Mouse (Mus musculus): ENCODE data around the gene Lilra5.
"Not testable (repeated sequence)": the region's sequence is repeated elsewhere in the genome, so short reads cannot be mapped to it uniquely, and the experiment has no call there.

The Lilra5 gene

DNA sequence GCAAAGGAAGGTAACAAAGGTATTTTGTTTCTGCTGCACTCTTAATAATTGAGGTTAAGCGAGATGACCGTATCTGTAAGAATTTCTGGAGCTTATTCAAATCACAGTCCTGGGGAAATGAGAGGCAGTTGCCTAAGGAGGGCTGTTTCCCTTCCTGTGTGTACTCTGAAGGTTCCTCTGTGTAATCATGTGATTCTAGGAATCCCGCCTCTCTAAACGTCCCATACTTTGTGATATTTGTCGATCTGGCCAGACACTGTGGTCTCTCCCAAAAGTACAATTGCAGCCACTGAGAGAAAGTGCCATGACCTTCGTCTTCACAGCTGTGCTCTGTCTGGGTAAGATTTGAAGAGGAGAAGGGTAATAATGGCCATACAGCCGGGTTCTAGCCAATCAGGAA is at the start of gene Lilra5:
Gene Lilra5 (plus strand): TSS at position 301 of the 400 bp plus-strand sequence.
- in situ Hi-C loops (cut with MboI, MseI) = loop anchor here (10.0 kb wide), 1 partner anchor 727 kb away; the partner anchor contains the start of gene Sbk2

DNA sequence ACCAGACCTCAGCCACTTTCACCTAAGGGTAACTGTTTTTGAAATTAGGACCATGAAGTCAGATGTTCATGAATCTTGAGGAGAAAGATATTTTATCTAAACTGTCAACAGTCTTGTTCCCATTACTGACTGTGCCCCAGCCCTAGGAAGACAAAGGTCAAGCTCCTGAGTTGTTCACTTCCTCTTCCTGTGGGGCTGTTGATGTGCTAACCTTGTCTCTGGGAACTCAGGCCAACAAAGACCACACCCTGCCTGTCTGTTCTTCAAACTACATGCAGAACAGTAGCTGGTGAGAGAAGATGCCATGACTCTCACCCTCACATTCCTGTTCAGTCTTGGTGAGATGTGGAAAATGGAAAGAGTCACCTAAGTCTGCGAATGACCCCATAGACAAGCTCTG is 30.4 kb upstream of the Lilra5 start:
- in situ Hi-C loops (cut with MboI, MseI) = no loop called here

DNA sequence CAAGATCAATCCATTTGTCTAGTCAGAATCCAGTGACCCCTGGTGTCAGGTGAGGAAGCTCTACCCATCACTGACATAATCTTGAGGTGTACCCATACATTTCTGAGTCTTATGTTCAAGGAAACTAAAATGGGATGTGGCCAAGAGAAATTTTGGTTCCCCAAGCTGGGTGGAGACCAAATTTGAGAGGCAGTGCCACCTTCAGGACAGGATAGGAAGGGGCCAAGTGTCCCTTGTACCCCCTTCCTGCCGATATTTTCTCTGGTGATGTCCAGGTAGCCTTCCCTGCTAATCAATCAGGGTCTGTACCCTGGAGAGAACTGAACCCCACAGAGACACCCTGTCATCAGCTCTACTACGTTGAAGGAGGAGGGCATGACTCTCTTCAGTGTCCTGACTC is 28.9 kb upstream of the Lilra5 start:
- in situ Hi-C loops (cut with MboI, MseI) = no loop called here

DNA sequence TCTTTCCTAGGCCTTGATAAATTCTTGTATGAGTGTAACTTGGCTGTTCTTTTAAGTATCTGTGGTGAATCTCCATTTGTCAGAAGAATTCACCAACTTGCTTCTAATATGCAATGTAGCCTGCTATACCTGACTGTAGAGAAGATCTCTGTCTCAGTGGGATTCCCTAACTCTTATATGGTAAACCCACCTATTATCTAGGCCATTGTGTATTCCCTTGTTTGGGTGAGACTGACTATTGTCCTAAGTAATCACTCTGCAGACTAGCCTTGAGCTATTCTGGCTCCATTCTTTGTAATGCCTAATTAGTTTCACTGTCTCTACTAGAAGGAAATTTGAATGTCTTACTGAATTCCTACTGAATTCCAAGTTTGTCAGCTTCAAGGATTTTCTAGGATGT is 24.1 kb upstream of the Lilra5 start:
- in situ Hi-C loops (cut with MboI, MseI) = not testable (repeated sequence)

DNA sequence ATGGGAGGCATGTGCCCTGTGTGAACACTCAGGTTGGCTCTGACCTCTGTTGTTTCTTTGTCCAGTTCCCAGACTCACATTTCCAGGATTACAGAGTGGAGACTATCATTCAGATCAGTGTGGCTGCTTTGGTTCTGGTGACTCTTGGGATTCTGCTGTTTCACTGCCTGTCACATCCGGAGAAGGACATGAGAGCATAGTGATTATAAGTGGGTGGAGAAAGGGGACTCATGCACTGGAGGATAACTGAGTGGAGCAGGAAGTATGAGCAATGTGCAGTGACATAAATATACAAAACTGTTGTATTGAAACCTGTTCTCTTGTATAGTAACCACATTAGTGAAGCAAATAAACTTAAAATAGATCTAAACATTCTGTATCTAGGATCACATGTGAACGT is 22.2 kb upstream of the Lilra5 start:
- in situ Hi-C loops (cut with MboI, MseI) = no loop called here

DNA sequence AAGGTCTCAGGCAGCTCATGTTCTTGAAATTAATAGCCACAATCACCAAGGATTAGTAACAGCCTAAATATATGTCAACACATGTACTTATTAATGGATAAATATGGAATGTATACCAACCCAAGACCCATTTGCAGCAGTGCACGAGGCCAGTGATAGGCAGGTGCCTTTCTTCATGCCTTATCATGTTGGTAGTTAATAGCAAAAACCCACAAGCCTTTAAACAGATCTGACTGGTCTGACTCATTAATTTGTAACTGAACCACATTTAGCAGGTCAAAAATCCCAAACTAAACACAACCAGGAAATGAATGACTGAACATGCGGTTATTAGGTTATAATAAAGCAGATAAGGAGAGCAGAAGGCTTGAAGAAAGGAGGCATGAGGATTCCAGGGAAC is 21.7 kb upstream of the Lilra5 start:
- in situ Hi-C loops (cut with MboI, MseI) = no loop called here

DNA sequence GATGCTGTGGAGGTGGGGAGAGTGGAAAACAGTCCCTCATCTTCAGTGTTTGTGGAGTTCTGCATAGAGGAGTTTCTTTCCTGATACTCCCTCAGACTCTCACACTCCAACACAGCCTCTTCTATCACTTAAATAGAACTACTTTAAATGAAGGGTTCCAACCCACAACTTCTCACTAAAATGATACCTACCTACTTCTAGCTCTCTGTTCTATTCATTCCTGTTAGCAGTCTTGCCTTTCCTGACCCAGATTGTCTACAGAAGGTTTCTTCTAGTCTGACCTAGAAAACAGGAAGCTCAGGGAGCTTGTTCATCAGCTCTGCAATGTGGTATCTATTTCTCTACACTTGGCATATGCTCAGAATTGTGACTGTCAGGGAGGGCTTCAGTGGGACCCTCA is 2.0 kb upstream of the Lilra5 start:
- in situ Hi-C loops (cut with MboI, MseI) = loop anchor here (10.0 kb wide), 1 partner anchor 729 kb away; the partner anchor contains the start of gene Sbk2

DNA sequence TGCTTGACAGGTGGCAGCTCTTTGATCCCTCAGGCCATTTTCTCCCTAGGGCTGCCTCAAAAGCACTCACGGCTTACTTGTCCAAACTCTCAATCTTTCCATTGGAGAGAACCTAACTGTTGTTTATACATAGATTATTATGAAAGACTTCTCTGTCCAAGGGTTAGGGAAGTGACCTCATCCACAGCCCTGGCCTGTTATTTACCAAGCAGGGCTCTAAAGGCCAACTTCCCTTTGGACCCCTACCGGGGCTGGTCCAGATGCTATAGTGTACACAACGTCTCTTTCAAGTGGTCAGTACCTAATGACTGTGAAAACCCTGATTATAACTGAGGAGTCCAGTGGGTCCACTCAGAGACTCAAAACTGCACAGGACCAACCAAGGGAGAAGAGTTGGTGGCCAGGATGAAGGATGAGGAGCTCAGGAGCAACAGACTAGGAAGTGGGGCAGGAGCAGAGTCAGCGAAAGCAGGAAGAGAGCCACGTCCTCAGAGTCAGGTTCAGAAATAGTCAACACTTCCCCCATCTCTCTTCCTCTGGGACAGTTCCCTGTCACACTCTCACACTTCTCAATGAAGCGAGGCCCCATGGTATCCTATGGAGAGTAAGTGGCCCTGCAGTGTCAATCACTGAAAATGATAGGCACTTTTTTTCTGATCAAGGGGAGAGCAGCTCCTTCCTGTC is 1.6 kb downstream of the Lilra5 start:
- in situ Hi-C loops (cut with MboI, MseI) = loop anchor here (10.0 kb wide), 1 partner anchor 726 kb away; the partner anchor contains the start of gene Sbk2

DNA sequence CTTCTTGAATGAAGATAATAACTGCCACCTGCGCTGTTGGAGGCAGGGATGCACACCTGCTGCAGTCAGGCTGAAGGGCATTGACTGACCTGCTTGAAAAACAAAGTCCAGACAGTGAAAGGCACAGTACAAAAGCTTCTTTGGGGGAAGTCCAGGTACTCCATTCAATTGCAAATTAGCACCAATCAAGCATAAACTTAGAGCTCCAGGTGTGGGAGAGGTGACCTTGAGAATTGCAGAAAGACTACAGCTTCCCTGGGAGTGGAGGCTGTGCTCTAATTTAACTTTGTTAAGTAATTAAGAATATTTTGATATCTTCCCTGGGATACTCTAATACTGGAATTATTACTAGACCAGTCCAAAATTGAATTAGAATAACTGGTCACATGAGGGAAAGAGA is 13.7 kb downstream of the Lilra5 start:
- in situ Hi-C loops (cut with MboI, MseI) = not testable (repeated sequence)

DNA sequence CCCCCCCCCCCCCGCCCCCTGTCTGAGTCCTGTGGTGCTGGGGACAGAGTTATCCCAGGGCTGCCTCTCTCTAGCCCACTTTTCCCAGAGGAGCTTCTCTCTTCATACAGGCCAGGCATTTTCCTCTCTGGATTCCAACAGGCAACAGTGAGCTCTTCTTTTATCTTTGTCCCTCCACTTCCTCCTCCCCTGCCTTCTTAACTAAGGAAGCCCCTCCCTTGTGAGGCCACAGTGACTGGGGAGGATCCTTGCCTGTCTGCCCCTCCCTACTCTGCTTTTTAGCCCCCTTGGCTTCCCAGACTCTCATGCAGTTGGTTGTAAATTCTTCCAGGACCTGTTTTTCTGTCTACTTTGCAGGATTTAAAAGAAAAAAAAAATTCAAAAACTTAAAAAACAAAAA is 18.5 kb downstream of the Lilra5 start:
- in situ Hi-C loops (cut with MboI, MseI) = loop anchor here (5.0 kb wide), 1 partner anchor 324 kb away; no protein-coding TSS in a partner anchor

DNA sequence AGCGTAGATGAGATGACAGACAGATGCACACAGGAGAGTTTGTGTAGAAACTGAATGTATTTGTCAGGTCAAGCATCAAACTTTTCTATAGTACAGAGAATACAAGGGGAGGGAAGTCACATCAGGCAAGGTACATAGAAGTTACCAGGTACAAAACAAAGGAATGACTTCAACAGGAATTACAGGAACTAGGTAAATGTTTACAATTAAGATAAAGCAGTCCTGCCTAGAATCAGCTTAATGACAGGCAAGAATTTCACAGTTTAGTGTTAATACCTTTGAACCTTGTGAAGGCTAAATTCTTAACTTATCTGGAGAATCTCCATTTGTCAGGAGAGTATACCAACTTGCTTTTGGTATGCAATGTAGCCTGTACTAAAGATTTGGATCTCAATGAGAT is 23.0 kb downstream of the Lilra5 start:
- in situ Hi-C loops (cut with MboI, MseI) = not testable (repeated sequence)

DNA sequence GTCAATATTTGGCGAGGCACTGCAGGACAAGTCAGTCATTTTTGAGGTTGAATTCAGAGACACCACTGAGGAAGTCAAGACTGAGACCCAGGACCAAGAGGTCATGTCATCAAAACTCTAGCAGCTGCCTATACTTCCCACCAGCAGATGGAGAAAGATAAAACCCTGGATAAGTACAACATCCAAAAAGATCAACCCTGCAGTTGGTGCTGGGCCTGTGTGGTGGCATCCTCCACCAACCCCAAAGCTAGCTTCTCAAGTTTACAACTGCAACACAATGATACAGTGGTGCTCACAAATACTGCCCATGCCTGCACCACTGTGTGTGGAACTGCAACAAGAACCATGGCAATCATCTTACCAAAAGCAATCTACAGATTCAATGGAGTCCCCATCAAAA is 34.6 kb downstream of the Lilra5 start:
- in situ Hi-C loops (cut with MboI, MseI) = not testable (repeated sequence)

DNA sequence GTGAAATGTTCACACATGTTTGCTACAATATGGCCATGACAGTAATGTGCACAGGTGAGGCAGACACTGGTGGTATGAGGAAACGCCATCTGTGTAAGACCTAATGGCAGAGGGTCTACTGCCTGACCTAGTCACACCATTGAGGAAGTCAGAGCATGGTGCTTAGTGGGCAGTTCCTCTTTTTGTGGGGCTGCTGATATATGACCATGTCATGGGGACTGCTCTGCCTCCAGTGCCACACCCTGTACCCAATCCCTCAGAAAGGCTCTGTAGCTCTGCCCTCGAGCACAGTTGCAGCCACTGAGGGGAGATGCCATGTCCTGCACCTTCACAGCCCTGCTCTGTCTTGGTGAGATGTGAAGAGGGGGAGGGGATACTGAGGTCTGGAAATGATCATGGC is 36.3 kb downstream of the Lilra5 start:
- in situ Hi-C loops (cut with MboI, MseI) = not testable (repeated sequence)

DNA sequence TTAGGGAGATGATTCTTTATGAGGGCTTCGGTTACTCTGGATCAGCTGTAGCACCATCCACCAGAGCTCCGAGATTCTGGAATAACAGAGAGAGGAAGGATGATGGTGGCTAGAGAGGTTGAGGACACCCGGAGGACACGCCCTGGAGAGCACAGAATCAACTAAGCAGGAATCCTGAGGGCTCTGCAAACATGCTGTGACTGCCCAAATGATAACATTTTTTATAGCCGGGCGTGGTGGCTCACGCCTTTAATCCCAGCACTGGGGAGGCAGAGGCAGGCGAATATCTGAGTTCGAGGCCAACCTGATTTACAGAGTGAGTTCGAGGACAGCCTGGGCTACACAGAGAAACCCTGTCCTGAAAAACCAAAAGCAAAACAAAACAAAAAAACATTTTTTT is 37.9 kb downstream of the Lilra5 start:
- in situ Hi-C loops (cut with MboI, MseI) = not testable (repeated sequence)

DNA sequence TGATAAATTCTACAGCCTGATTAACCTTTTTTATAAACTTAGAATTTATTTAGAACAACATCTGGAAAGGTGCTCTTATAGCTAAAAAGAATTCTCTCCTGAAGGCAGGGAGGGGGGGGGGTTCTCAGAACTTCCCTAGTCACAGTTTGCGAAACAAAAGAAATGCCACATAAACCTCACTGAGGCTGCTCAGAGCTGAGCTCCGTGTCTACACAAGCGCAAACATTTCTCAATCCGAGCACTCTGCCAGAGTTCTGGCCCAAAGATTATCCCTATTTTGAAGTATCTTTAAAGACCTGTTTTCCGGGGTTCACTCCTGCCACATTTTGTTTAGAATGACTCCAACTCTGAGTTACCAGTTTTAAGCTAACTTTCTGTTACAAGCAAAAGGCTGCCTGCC is 55.1 kb downstream of the Lilra5 start:
- in situ Hi-C loops (cut with MboI, MseI) = no loop called here

All from T-helper 2 cell (primary cell).